In the genomic region with DNA sequence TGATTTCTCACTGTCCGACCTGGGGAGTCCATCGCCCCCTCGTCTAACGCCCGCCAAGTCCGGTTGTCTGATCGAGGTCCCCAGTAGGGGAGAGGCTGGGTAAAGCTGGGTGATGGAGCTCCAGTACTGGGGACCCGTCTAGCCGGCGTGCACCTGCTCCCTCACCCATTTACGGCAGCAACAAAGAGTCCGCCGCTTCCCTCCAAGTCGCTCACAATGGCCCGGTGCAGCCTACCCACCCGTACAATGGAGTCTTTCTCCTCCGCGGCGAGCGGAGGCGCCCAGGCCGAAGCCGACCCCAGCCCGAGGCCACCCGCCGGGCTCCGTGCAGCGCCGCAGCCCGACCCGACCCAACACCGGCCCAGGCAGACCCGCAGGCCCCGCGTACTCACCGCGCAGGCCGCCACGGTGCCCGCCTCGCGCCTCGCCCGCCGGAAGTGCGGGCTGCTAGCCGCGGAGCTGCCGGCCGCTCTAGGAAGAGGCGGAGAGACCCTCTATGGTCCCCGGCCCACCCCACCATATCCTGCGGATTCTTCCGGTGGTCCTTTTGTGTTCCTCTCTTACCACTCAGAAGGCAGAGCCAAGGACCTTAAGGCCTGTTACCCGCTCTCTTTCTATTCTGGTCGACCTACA, we compare ENCODE assay signal across 8 mouse cellular contexts. TPM values are rescaled to one million over a fixed set of nuclear protein-coding genes. Genes with fewer than 3 reads are reported as not detected.
DNase-seq lines count a peak whose midpoint lies in the region; ATAC-seq lines count a peak whose summit lies in the region.

A gene (minus strand): TSS at position 461 of the 633 bp plus-strand sequence.

- H3K9ac ChIP-seq in forebrain, embryonic 14.5 days (ENCODE audit: low read length): peak within 1 kb of the TSS; percentile 99
- peak within 1 kb of the TSS; percentile 96 for H3K9ac ChIP-seq in lung, embryonic 16.5 days (ENCODE audit: low read length)

- no peaks in the 10 kb centered on the region for H3K27me3 ChIP-seq in forebrain, embryonic 14.5 days (replicated peaks; ENCODE audit: control insufficient read depth, insufficient read depth, low read length)
- H3K27me3 ChIP-seq in lung, embryonic 16.5 days (ENCODE audit: control insufficient read depth, insufficient read depth, low read depth, low read length): no peaks in the 10 kb centered on the region

- peak within 1 kb of the TSS; percentile 69 for H3K4me2 ChIP-seq in forebrain, embryonic 14.5 days (ENCODE audit: low read length)
- peak within 1 kb of the TSS; percentile 72 for H3K4me2 ChIP-seq in lung, embryonic 16.5 days (ENCODE audit: low read depth, low read length)

- H3K9me3 ChIP-seq in forebrain, embryonic 14.5 days (replicated peaks; ENCODE audit: control insufficient read depth, low read length): no peaks in the 10 kb centered on the region
- no peaks in the 10 kb centered on the region for H3K9me3 ChIP-seq in lung, embryonic 16.5 days (ENCODE audit: control insufficient read depth, low read length)

- H3K36me3 ChIP-seq in forebrain, embryonic 14.5 days (ENCODE audit: control insufficient read depth, insufficient read depth, low read length): peaks cover 24% of the 10 kb centered on the region
- H3K36me3 ChIP-seq in lung, embryonic 16.5 days (ENCODE audit: control insufficient read depth, insufficient read depth, low read length): peaks cover 10% of the 10 kb centered on the region

- peaks cover 9% of the 10 kb centered on the region; the same call in 1 of the 2 replicates for H3K4me1 ChIP-seq in forebrain, embryonic 14.5 days (ENCODE audit: control insufficient read depth, insufficient read depth, low read length)
- no peaks in the 10 kb centered on the region for H3K4me1 ChIP-seq in lung, embryonic 16.5 days (replicated peaks; ENCODE audit: control insufficient read depth, insufficient read depth, low read length)

- peak within 1 kb of the TSS; percentile 87 for H3K4me3 ChIP-seq in forebrain, embryonic 14.5 days (ENCODE audit: low read depth, low read length)
- H3K4me3 ChIP-seq in lung, embryonic 16.5 days (ENCODE audit: low read length): peak within 1 kb of the TSS; percentile 75

- DNase-seq in ES-CJ7 (ENCODE audit: low read depth, low spot score): peak; percentile 73
- peak; percentile 26 for DNase-seq in c-Kit-positive CD71-positive TER-119-positive erythroid progenitor cells, embryonic 14.5 days (ENCODE audit: low spot score)
- peak; percentile 93 for DNase-seq in forebrain, embryonic 14.5 days (ENCODE audit: low spot score)
- DNase-seq in heart, postnatal 25 days (ENCODE audit: low spot score): no peak
- DNase-seq in layer of hippocampus, adult 18-20 months (ENCODE audit: low spot score in 2 of 2): peak; percentile 44 to 54
- DNase-seq in ovary, postnatal 10 days (ENCODE audit: low spot score): peak; percentile 55
- peak; percentile 88 for DNase-seq in thymus, postnatal 14 days

- peak; percentile 98 for ATAC-seq in forebrain, embryonic 14.5 days
- peak; percentile 92 for ATAC-seq in lung, embryonic 16.5 days (ENCODE audit: low read depth)

- under 1% methylated on average over 56 of the region's 56 CpGs for WGBS in forebrain, embryonic 14.5 days
- WGBS in lung, embryonic 16.5 days: under 1% methylated on average over 53 of the region's 56 CpGs

- intact Hi-C loops in heart, postnatal 25 days (cut with DNase I): loop anchor here (5.0 kb wide), 1 partner anchor 139 kb away; no protein-coding TSS in a partner anchor

- H3K27ac ChIP-seq in forebrain, embryonic 14.5 days (ENCODE audit: low read depth, low read length): peak within 1 kb of the TSS; percentile 92
- peak within 1 kb of the TSS; percentile 86 for H3K27ac ChIP-seq in lung, embryonic 16.5 days (ENCODE audit: low read length)

RNA-seq across cellular contexts. Expression of the gene that starts here (rescaled TPM):
- 258 and 271 TPM in 2 replicates for polyA plus RNA-seq in forebrain, embryonic 14.5 days (2014; fragmentation: Nextera tagmentation; extraction: Ambion mirVana)
- 10 to 100 TPM; 19.0 to 20.8 TPM for total RNA-seq in heart, postnatal 25 days (2021)
- 10 to 100 TPM; 20.5 to 24.6 TPM for total RNA-seq in layer of hippocampus, adult 18-20 months (2021)
- 146 and 148 TPM in 2 replicates for polyA plus RNA-seq in lung, embryonic 16.5 days (2015; fragmentation: Nextera tagmentation; extraction: Ambion mirVana)
